Mouse (Mus musculus) myocyte (in vitro differentiated cells): ENCODE measurements around the gene Gm45062. TPM values are rescaled to one million over a fixed set of nuclear protein-coding genes. Genes with fewer than 3 reads are reported as not detected.

Source experiments
- H3K27me3 ChIP-seq: one replicate; pipeline ENCODE4 v1.6.1; 2011; ENCODE audit not compliant: control insufficient read depth, insufficient read depth, insufficient read length
- H3K36me3 ChIP-seq: one replicate; pipeline ENCODE4 v1.6.1; 2011; ENCODE audit not compliant: control insufficient read depth, insufficient read depth
- H3K4me2 ChIP-seq: one replicate; pipeline ENCODE4 v1.6.1; 2011; ENCODE audit warnings: low read depth, control low read depth
- H3K4me3 ChIP-seq: one replicate; pipeline ENCODE4 v1.5.1; 2011; ENCODE audit warnings: mild to moderate bottlenecking, control low read depth, moderate library complexity
- H3K79me2 ChIP-seq: one replicate; pipeline ENCODE4 v1.6.1; 2011; ENCODE audit not compliant: control insufficient read depth, insufficient read depth
- H3ac ChIP-seq: one replicate; pipeline ENCODE4 v1.6.1; 2011; ENCODE audit not compliant: control insufficient read depth, insufficient read length
- CEBPB ChIP-seq: IDR thresholded peaks from 2 replicates; pipeline ENCODE4 v1.6.1; 2011; ENCODE audit warnings: mild to moderate bottlenecking, moderate library complexity; ENCODE audit not compliant: poor library complexity, insufficient read depth, severe bottlenecking
- E2F4 ChIP-seq: IDR thresholded peaks from one replicate; pipeline ENCODE4 v1.6.1; 2011; ENCODE audit warnings: mild to moderate bottlenecking, control low read depth, moderate library complexity; ENCODE audit not compliant: insufficient read depth
- MAX ChIP-seq: IDR thresholded peaks from one replicate; pipeline ENCODE4 v1.6.1; 2011; ENCODE audit warnings: low read depth, mild to moderate bottlenecking, control low read depth
- MYOD1 ChIP-seq, 3 experiments: IDR thresholded peaks; one replicate each; pipeline ENCODE4 v1.6.1; 2011; ENCODE audit warnings: control low read depth in 2 of 3, low read depth in 2 of 3, mild to moderate bottlenecking in 2 of 3, moderate library complexity in 1 of 3; ENCODE audit not compliant: insufficient read length in 2 of 3, control insufficient read depth in 1 of 3
- MYOG ChIP-seq, 3 experiments: IDR thresholded peaks; one replicate each; pipeline ENCODE4 v1.6.1; 2011; ENCODE audit warnings: control low read depth in 2 of 3, low read depth in 2 of 3, mild to moderate bottlenecking in 2 of 3; ENCODE audit not compliant: insufficient read length in 2 of 3, control insufficient read depth in 1 of 3, insufficient read depth in 1 of 3
- POLR2A ChIP-seq: IDR thresholded peaks from one replicate; pipeline ENCODE4 v1.6.1; 2011; ENCODE audit warnings: low read depth, mild to moderate bottlenecking, control low read depth, moderate library complexity; ENCODE audit not compliant: insufficient read length
- POLR2AphosphoS2 ChIP-seq: IDR thresholded peaks from one replicate; pipeline ENCODE4 v1.6.1; 2011; ENCODE audit warnings: low read depth, control low read depth; ENCODE audit not compliant: insufficient read length
- REST ChIP-seq: IDR thresholded peaks from one replicate; pipeline ENCODE4 v1.6.1; 2011; ENCODE audit warnings: mild to moderate bottlenecking, control low read depth, moderate library complexity; ENCODE audit not compliant: insufficient read depth, insufficient read length
- SRF ChIP-seq: IDR thresholded peaks from one replicate; pipeline ENCODE4 v1.6.1; 2011; ENCODE audit warnings: low read depth; ENCODE audit not compliant: control insufficient read depth, insufficient read length
- TCF12 ChIP-seq: IDR thresholded peaks from one replicate; pipeline ENCODE4 v1.6.1; 2011; ENCODE audit warnings: mild to moderate bottlenecking, control low read depth; ENCODE audit not compliant: poor library complexity, insufficient read depth, severe bottlenecking
- TCF3 ChIP-seq: IDR thresholded peaks from one replicate; pipeline ENCODE4 v1.6.1; 2011; ENCODE audit warnings: low read depth, control low read depth; ENCODE audit not compliant: insufficient read length
- USF1 ChIP-seq: IDR thresholded peaks from one replicate; pipeline ENCODE4 v1.6.1; 2011; ENCODE audit warnings: low read depth, mild to moderate bottlenecking, control low read depth, moderate library complexity
- polyA plus RNA-seq: library from polyadenylated mRNA; unstranded; fragments of >200 nt; fragmentation: generic; extraction: Trizol; gene quantifications from one replicate; pipeline ENCODE4 v1.2.1, GENCODE M21; 2012; ENCODE audit warnings: missing spikeins

Gm45062 gene
- polyA plus RNA-seq, 1 experiment: 0.71 TPM

DNA sequence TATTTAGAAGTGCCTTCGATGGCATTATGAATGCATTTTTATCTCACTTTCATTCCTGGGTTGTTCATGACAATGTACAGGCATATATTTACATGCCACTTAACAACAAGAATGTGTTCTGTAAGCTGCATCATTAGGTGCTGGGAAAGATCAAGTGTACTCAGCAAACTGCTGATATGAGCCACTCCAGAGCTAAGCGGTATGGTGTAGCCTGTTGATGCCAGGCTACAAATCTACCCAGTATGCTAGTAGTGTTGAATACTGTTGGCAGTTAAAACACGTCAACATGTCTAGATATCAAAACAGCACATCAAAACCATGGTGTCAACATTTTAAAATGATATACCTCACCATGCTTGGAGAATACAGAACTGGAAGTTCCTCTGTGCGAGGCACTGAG is 150.6 kb downstream of the Gm45062 start:
- TF ChIP-seq POLR2A (no peak), TCF12 (no peak), USF1 (no peak), TCF3 (no peak), POLR2AphosphoS2 (no peak), MAX (no peak), MYOD1 (IDR thresholded peaks at IDR 0.05; ENCODE audit: control insufficient read depth in 1 of 3, insufficient read length in 2 of 3, low read depth in 2 of 3) (no peak), REST (no peak), CEBPB (no peak), MYOG (IDR thresholded peaks at IDR 0.05; ENCODE audit: control insufficient read depth in 1 of 3, insufficient read depth in 1 of 3, insufficient read length in 2 of 3, low read depth in 2 of 3) (no peak), E2F4 (no peak), SRF (no peak)
- Histone ChIP-seq H3K79me2 (no peaks in the 10 kb centered on the region), H3K4me3 (no peak overlapping the region), H3K4me2 (no peak overlapping the region), H3ac (no peak overlapping the region), H3K27me3 (no peaks in the 10 kb centered on the region), H3K36me3 (no peaks in the 10 kb centered on the region)

- Histone ChIP-seq H3K4me2 (no peak overlapping the region), H3K4me3 (no peak overlapping the region), H3K27me3 (no peaks in the 10 kb centered on the region), H3K36me3 (no peaks in the 10 kb centered on the region), H3ac (no peak overlapping the region), H3K79me2 (no peaks in the 10 kb centered on the region)
- TF ChIP-seq MYOG (IDR thresholded peaks at IDR 0.05; ENCODE audit: control insufficient read depth in 1 of 3, insufficient read depth in 1 of 3, insufficient read length in 2 of 3, low read depth in 2 of 3): peak in 1 of 3 experiments; percentile 51
- TF ChIP-seq REST: no peak
Observed at GRCm38 (mm10) chr6:8412845-8413598, 153.8 kb downstream of the Gm45062 start.

GRCm38 (mm10) chr6:8414020-8414419 is 154.8 kb downstream of the Gm45062 start:
- H3ac ChIP-seq: no peak overlapping the region
- H3K79me2 ChIP-seq: no peaks in the 10 kb centered on the region
- H3K36me3 ChIP-seq: no peaks in the 10 kb centered on the region
- no peak overlapping the region for H3K4me2 ChIP-seq
- TF ChIP-seq POLR2AphosphoS2 (no peak), MAX (no peak), TCF12 (no peak), MYOG (IDR thresholded peaks at IDR 0.05; ENCODE audit: control insufficient read depth in 1 of 3, insufficient read depth in 1 of 3, insufficient read length in 2 of 3, low read depth in 2 of 3) (no peak), CEBPB (no peak)
- H3K27me3 ChIP-seq: no peaks in the 10 kb centered on the region
- H3K4me3 ChIP-seq: no peak overlapping the region

- no peak overlapping the region for H3K4me3 ChIP-seq
- no peak overlapping the region for H3K4me2 ChIP-seq
- no peak for TF ChIP-seq REST
- no peaks in the 10 kb centered on the region for H3K79me2 ChIP-seq
- no peaks in the 10 kb centered on the region for H3K27me3 ChIP-seq
- H3ac ChIP-seq: no peak overlapping the region
- no peaks in the 10 kb centered on the region for H3K36me3 ChIP-seq
Observed at GRCm38 (mm10) chr6:8415823-8416222, 156.6 kb downstream of the Gm45062 start.

DNA sequence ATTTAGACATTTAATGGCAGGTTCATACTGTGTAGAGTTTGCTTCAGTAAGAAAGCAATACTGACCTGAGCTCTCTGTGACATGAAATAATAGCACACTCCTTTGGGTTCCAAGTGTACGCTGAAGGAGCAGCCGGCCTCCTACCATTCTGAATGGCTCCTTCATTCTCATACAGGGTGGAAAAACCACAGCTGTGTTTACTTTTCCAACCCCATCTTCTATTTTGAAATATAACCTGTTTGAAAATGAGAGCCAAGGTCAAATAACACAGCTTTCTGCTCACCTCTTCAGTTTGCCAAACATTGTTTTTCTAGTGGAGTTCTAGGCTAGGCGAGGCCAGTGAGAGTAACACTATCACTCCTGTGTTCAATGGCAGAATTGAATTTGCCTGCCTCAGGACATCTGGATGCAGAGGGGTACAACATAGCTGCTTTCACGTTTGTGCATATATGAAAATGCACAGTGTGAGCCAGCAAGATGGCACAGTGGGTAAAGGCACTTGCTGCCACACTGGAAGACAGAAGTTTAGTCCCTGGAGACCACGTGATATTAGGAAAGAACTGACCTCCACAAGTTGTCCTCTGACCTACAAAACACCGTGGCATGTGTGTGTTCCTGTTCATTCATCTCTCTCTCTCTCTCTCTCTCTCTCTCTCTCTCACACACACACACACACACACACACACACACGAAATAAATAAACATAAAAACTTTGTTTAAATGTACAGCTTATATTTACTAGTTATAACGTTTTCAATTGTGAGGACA is 157.7 kb downstream of the Gm45062 start:
- no peak overlapping the region for H3K4me2 ChIP-seq
- no peaks in the 10 kb centered on the region for H3K36me3 ChIP-seq
- H3K79me2 ChIP-seq: no peaks in the 10 kb centered on the region
- no peaks in the 10 kb centered on the region for H3K27me3 ChIP-seq
- no peak overlapping the region for H3K4me3 ChIP-seq
- no peak for TF ChIP-seq POLR2AphosphoS2
- TF ChIP-seq MYOD1 (IDR thresholded peaks at IDR 0.05; ENCODE audit: control insufficient read depth in 1 of 3, insufficient read length in 2 of 3, low read depth in 2 of 3): no peak
- no peak for TF ChIP-seq REST
- no peak for TF ChIP-seq SRF
- no peak for TF ChIP-seq E2F4
- no peak for TF ChIP-seq CEBPB
- TF ChIP-seq MYOG (IDR thresholded peaks at IDR 0.05; ENCODE audit: control insufficient read depth in 1 of 3, insufficient read depth in 1 of 3, insufficient read length in 2 of 3, low read depth in 2 of 3): no peak
- TF ChIP-seq USF1: no peak
- no peak for TF ChIP-seq MAX
- no peak for TF ChIP-seq POLR2A
- no peak for TF ChIP-seq TCF12
- H3ac ChIP-seq: no peak overlapping the region
